Mouse (Mus musculus): ENCODE data around the gene Dmpk. TPM values are rescaled to one million over a fixed set of nuclear protein-coding genes. Genes with fewer than 3 reads are reported as not detected.

The Dmpk gene
- polyA plus RNA-seq, 1 experiment, result 182 TPM

DNA sequence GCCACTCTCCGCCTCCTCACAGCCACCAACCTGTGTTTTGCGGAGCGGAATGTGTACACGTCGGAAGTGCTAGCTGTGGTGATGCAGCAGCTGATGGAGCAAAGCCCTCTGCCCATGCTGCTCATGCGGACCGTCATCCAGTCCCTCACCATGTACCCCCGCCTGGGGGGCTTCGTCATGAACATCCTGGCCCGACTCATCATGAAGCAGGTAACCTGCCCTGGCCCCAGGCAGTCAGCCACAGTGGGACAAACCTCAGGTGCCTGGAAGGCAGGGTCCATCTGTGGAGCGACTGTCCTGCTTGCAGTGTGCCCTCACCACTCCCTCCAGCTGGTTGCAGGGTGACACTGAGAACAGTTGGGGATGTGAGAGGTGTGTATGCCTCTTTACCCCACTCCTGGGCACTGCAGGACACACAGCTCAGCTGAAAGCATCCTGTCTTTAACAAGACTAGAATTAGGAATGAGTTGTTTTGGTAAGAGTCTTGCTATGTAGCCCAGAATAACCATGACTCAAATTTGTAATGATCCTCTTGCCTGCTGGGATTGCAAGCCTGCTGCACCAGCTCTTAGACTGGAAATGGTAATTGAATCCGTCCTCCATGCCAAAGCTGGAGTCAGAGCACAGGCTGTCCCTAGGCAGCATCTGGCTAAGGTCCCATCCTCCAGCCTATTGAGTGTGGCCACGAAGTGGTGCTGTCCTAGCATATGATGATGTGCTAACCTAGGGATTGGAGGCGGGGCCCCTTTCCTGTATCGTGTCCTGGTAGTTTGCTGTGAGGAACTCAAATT, 31.1 kb upstream of the Dmpk start:
- Histone ChIP-seq H3K27me3 (ENCODE audit: control insufficient read depth, insufficient read depth, low read length) (no peaks in the 10 kb centered on the region), H3K4me1 (ENCODE audit: control insufficient read depth, insufficient read depth, insufficient read length) (no peaks in the 10 kb centered on the region), H3K36me3 (ENCODE audit: control insufficient read depth, insufficient read depth, low read length) (peaks cover 34% of the 10 kb centered on the region), H3K27ac (ENCODE audit: insufficient read depth, low read length) (no peak overlapping the region), H3K4me3 (ENCODE audit: extremely low read depth, insufficient read depth, insufficient read length) (no peak overlapping the region)
- DNase-seq (ENCODE audit: low read depth in 1 of 2, low spot score in 2 of 2), result no peak
- whole genome bisulfite sequencing, result 92% methylated on average over 15 of the region's 15 CpGs
- TF ChIP-seq CTCF (IDR thresholded peaks at IDR 0.05; ENCODE audit: extremely low read depth, insufficient read depth, insufficient read length, insufficient replicate concordance), result no peak
- TF ChIP-seq POLR2A (IDR thresholded peaks at IDR 0.05; ENCODE audit: low read depth, low read length), result no peak

DNA sequence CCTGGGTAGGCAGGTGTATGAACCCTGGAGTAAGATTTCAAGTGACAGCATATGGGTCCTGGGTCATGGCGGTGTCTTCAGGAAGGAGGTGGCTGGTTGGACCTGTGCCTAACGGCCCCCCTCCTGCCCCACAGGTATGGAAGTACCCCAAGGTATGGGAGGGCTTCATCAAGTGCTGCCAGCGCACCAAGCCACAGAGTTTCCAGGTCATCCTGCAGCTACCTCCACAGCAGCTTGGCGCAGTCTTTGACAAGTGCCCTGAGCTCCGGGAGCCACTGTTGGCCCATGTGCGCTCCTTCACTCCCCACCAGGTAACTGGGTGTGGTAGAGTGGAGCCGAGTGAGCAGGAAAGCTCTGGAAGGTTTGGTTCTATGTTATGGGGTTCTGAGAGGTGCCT, 30.5 kb upstream of the Dmpk start:
- H3K27ac ChIP-seq (ENCODE audit: insufficient read depth, low read length), result no peak overlapping the region

DNA sequence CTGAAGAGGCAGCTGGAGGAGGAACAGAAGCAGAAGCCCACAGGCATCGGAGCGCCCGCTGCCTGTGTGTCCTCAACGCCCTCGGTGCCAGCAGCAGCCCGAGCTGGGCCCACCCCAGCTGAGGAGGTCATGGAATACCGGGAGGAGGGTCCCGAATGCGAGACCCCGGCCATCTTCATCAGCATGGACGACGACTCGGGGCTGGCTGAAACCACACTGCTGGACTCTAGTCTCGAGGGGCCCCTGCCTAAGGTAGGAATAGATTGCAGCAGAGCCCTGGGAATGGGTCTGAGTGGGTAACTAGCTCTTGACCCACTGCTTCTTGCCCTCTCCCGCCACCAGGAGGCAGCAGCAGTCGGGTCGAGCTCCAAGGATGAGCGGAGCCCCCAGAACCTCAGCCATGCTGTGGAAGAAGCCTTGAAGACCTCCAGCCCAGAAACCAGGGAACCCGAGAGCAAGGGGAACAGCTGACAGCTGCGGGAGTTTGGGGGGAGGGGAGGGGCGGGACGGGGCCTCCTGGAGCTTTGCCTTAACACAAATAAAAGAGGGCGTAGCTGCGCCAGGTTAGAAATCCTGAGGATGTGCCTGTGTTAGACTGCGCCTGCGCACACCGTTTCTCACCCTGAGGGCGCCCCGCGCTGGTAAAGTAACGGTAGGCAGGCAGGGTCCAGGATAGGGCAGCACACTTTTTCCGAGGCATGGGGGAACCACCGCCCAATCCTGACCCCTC, 29.4 kb upstream of the Dmpk start, which contains the start of gene Rsph6a:
Gene Rsph6a (plus strand): TSS at position 644 of the 730 bp plus-strand sequence.
- H3K27me3 ChIP-seq (ENCODE audit: control insufficient read depth, insufficient read depth, low read length), result no peaks in the 10 kb centered on the region
- DNase-seq (ENCODE audit: low read depth in 1 of 2, low spot score in 2 of 2), result no peak
- WGBS, result 79% methylated on average over 33 of the region's 33 CpGs

More for the DNA sequence above, 30.5 kb upstream of the Dmpk start:
- peaks cover 28% of the 10 kb centered on the region for H3K36me3 ChIP-seq (ENCODE audit: control insufficient read depth, insufficient read depth, low read length)
- no peak for DNase-seq (ENCODE audit: low read depth in 1 of 2, low spot score in 2 of 2)
- H3K4me3 ChIP-seq (ENCODE audit: extremely low read depth, insufficient read depth, insufficient read length), result no peak overlapping the region
- no peaks in the 10 kb centered on the region for H3K27me3 ChIP-seq (ENCODE audit: control insufficient read depth, insufficient read depth, low read length)
- H3K4me1 ChIP-seq (ENCODE audit: control insufficient read depth, insufficient read depth, insufficient read length), result no peaks in the 10 kb centered on the region
- no peak for TF ChIP-seq CTCF (IDR thresholded peaks at IDR 0.05; ENCODE audit: extremely low read depth, insufficient read depth, insufficient read length, insufficient replicate concordance)
- TF ChIP-seq POLR2A (IDR thresholded peaks at IDR 0.05; ENCODE audit: low read depth, low read length), result no peak
- 95% methylated on average over 7 of the region's 7 CpGs for WGBS

DNA sequence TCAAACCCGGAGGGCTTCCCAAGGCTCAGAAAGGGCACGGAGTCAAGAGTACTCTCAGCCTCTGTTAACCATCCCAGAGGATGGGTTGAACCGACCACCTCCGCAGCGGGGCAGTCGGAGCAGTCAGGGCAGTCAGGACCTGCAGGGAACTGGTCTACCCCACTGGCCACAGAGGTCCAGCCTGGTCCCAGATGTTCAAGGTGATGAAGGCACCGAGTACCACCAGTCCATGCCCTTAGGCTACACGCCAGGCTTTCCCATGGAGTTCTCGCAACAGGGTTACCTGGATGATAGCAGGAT, 28.9 kb upstream of the Dmpk start:
- 93% methylated on average over 9 of the region's 9 CpGs for WGBS
- no peaks in the 10 kb centered on the region for H3K27me3 ChIP-seq (ENCODE audit: control insufficient read depth, insufficient read depth, low read length)
- no peak overlapping the region for H3K27ac ChIP-seq (ENCODE audit: insufficient read depth, low read length)
- DNase-seq (ENCODE audit: low read depth in 1 of 2, low spot score in 2 of 2), result no peak
- no peaks in the 10 kb centered on the region for H3K4me1 ChIP-seq (ENCODE audit: control insufficient read depth, insufficient read depth, insufficient read length)
- H3K36me3 ChIP-seq (ENCODE audit: control insufficient read depth, insufficient read depth, low read length), result peaks cover 15% of the 10 kb centered on the region
- no peak for TF ChIP-seq POLR2A (IDR thresholded peaks at IDR 0.05; ENCODE audit: low read depth, low read length)
- TF ChIP-seq CTCF (IDR thresholded peaks at IDR 0.05; ENCODE audit: extremely low read depth, insufficient read depth, insufficient read length, insufficient replicate concordance), result no peak
- no peak overlapping the region for H3K4me3 ChIP-seq (ENCODE audit: extremely low read depth, insufficient read depth, insufficient read length)

More for the DNA sequence above, 29.4 kb upstream of the Dmpk start, which contains the start of gene Rsph6a:
- no peaks in the 10 kb centered on the region for H3K4me1 ChIP-seq (ENCODE audit: control insufficient read depth, insufficient read depth, insufficient read length)
- H3K27ac ChIP-seq (ENCODE audit: insufficient read depth, low read length), result no peak within 1 kb of the TSS
- H3K36me3 ChIP-seq (ENCODE audit: control insufficient read depth, insufficient read depth, low read length), result peaks cover 19% of the 10 kb centered on the region
- no peak for TF ChIP-seq POLR2A (IDR thresholded peaks at IDR 0.05; ENCODE audit: low read depth, low read length)
- TF ChIP-seq CTCF (IDR thresholded peaks at IDR 0.05; ENCODE audit: extremely low read depth, insufficient read depth, insufficient read length, insufficient replicate concordance), result peak; percentile 24; the same call in 1 of the 2 replicates
- no peak within 1 kb of the TSS for H3K4me3 ChIP-seq (ENCODE audit: extremely low read depth, insufficient read depth, insufficient read length)

DNA sequence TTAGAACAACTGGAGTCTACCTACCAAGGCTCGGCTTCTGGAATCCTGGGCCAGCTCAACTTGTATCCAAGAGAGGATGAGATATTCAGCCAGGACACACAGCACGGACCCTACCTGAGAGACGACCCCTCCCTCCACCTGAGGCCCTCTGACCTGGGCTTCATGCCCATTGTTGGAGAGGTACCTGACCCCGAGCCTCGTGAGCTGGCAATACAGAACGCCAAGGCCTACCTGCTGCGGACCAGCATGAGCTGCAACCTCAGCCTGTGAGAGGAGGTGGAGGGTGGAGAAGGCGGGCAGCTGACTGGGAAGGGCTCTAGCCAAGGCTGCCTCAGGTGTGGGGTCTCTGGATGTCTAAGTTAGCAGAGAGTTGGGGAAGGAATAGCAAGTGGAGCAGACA, 28.5 kb upstream of the Dmpk start:
- Histone ChIP-seq H3K4me3 (ENCODE audit: extremely low read depth, insufficient read depth, insufficient read length) (no peak overlapping the region), H3K27ac (ENCODE audit: insufficient read depth, low read length) (no peak overlapping the region), H3K36me3 (ENCODE audit: control insufficient read depth, insufficient read depth, low read length) (peaks cover 15% of the 10 kb centered on the region), H3K27me3 (ENCODE audit: control insufficient read depth, insufficient read depth, low read length) (no peaks in the 10 kb centered on the region), H3K4me1 (ENCODE audit: control insufficient read depth, insufficient read depth, insufficient read length) (no peaks in the 10 kb centered on the region)
- TF ChIP-seq CTCF (IDR thresholded peaks at IDR 0.05; ENCODE audit: extremely low read depth, insufficient read depth, insufficient read length, insufficient replicate concordance) (no peak), POLR2A (IDR thresholded peaks at IDR 0.05; ENCODE audit: low read depth, low read length) (no peak)
- 88% methylated on average over 8 of the region's 8 CpGs for WGBS
- DNase-seq (ENCODE audit: low read depth in 1 of 2, low spot score in 2 of 2), result no peak

DNA sequence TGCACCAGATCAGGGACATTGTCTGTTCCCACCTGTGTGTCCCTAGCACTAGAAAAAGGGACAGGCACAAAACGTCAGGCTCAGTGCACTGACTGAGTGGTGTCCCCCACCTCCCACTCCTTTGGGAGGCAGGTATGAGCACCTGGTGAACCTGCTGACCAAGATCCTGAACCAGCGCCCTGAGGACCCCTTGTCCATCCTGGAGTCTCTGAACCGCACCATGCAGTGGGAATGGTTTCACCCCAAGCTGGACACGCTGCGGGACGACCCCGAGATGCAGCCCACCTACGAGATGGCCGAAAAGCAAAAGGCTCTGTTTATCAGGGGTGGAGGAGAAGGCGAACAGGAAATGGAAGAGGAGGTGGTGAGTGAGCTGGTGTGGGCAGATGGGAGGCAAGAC, 26.2 kb upstream of the Dmpk start:
- TF ChIP-seq POLR2A (IDR thresholded peaks at IDR 0.05; ENCODE audit: low read depth, low read length), result no peak
- TF ChIP-seq CTCF (IDR thresholded peaks at IDR 0.05; ENCODE audit: extremely low read depth, insufficient read depth, insufficient read length, insufficient replicate concordance), result no peak
- no peaks in the 10 kb centered on the region for H3K4me1 ChIP-seq (ENCODE audit: control insufficient read depth, insufficient read depth, insufficient read length)
- peaks cover 5% of the 10 kb centered on the region for H3K36me3 ChIP-seq (ENCODE audit: control insufficient read depth, insufficient read depth, low read length)
- H3K27me3 ChIP-seq (ENCODE audit: control insufficient read depth, insufficient read depth, low read length), result no peaks in the 10 kb centered on the region
- H3K4me3 ChIP-seq (ENCODE audit: extremely low read depth, insufficient read depth, insufficient read length), result no peak overlapping the region
- WGBS, result 63% methylated on average over 10 of the region's 10 CpGs
- DNase-seq (ENCODE audit: low read depth in 1 of 2, low spot score in 2 of 2), result no peak
- H3K27ac ChIP-seq (ENCODE audit: insufficient read depth, low read length), result no peak overlapping the region

DNA sequence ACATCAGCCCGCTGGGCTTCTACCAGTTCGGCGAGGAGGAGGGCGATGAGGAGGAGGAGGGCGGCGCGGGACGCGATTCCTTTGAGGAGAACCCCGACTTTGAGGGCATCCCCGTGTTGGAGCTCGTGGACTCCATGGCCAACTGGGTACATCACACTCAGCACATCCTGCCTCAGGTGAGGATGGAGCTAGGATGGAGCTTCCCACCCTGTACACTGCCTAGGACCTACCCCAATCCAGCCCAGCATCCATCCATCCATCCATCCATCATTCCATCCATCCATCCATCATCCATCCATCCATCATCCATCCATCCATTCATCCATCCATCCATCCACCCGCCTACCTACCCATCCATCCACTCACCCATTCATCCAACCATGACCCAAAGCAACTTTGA, 17.8 kb upstream of the Dmpk start:
- no peak for DNase-seq (ENCODE audit: low read depth in 1 of 2, low spot score in 2 of 2)
- TF ChIP-seq CTCF (IDR thresholded peaks at IDR 0.05; ENCODE audit: extremely low read depth, insufficient read depth, insufficient read length, insufficient replicate concordance) (no peak), POLR2A (IDR thresholded peaks at IDR 0.05; ENCODE audit: low read depth, low read length) (no peak)
- no peak overlapping the region for H3K27ac ChIP-seq (ENCODE audit: insufficient read depth, low read length)
- H3K4me1 ChIP-seq (ENCODE audit: control insufficient read depth, insufficient read depth, insufficient read length), result no peaks in the 10 kb centered on the region
- peaks cover 12% of the 10 kb centered on the region for H3K27me3 ChIP-seq (ENCODE audit: control insufficient read depth, insufficient read depth, low read length)
- WGBS, result 44% methylated on average over 13 of the region's 13 CpGs
- H3K36me3 ChIP-seq (ENCODE audit: control insufficient read depth, insufficient read depth, low read length), result no peaks in the 10 kb centered on the region
- no peak overlapping the region for H3K4me3 ChIP-seq (ENCODE audit: extremely low read depth, insufficient read depth, insufficient read length)
